Mouse (Mus musculus) megakaryocyte, embryonic 14.5 days (primary cell): ENCODE measurements around the gene Galns.

Experiments
- FLI1 ChIP-seq: IDR thresholded peaks from 2 replicates; pipeline ENCODE4 v1.6.1; 2012; ENCODE audit warnings: low read length, inconsistent platforms, mixed read lengths
- GATA1 ChIP-seq: IDR thresholded peaks from 3 replicates; pipeline ENCODE4 v1.6.1; 2012; ENCODE audit warnings: mixed read lengths, low read length, inconsistent platforms, borderline replicate concordance

GRCm38 (mm10) chr8:122611295-122612133, at the start of gene Galns, which contains the start of gene Trappc2l:
- no peak for TF ChIP-seq GATA1
- no peak for TF ChIP-seq FLI1
